Mouse (Mus musculus): Measurements from ENCODE around the gene Zfp867. TPM values are rescaled to one million over a fixed set of nuclear protein-coding genes. Genes with fewer than 3 reads are reported as not detected.

Zfp867 gene
- polyA plus RNA-seq, 1 experiment from 2014 or later, result 7.3 TPM

DNA sequence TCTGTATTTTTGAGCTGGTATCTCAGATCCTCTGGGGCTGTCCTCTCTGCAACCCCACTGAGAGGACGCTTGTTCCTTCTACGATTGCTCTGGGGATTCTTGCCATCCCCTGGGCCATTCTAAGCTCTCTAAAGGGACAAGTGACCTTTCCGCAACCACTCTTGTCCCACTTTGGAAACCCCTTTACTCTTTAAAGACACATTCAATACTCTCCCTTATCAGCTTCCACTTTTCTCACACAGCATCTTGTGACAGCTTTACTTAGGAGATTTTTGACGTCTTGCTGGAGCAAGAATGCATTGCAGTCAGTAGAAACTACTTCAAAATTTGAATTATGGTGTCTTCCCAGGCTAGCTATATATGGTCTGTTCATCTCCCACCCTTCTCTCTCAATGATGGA lies 21.2 kb downstream of the Zfp867 start, which contains the start of gene Snap47:
Snap47 (minus strand) TSS at position 101 of the 400 bp plus-strand sequence.
- WGBS, result 73% methylated on average over 4 of the region's 4 CpGs
- Histone ChIP-seq H3K4me3 (ENCODE audit: low read depth, low read length) (peak within 1 kb of the TSS; percentile 60), H3K4me1 (ENCODE audit: insufficient read depth, low read depth, low read length) (peaks cover 8% of the 10 kb centered on the region; the same call in 1 of the 2 replicates), H3K36me3 (ENCODE audit: insufficient read depth, low read length) (peaks cover 11% of the 10 kb centered on the region; the same call in 1 of the 2 replicates), H3K4me2 (replicated peaks; ENCODE audit: low read depth, low read length) (peak within 1 kb of the TSS; percentile 96), H3K27ac (ENCODE audit: low read length) (peak within 1 kb of the TSS; percentile 85), H3K27me3 (replicated peaks; ENCODE audit: insufficient read depth, low read length) (no peaks in the 10 kb centered on the region), H3K9me3 (ENCODE audit: low read length) (no peaks in the 10 kb centered on the region), H3K9ac (replicated peaks; ENCODE audit: low read depth) (peak within 1 kb of the TSS; percentile 72)
- DNase-seq (ENCODE audit: low spot score) (no peak), ATAC-seq (no peak)
- no peak for TF ChIP-seq EP300 (IDR thresholded peaks at IDR 0.05)
- no peak for TF ChIP-seq CTCF (IDR thresholded peaks at IDR 0.05)

DNA sequence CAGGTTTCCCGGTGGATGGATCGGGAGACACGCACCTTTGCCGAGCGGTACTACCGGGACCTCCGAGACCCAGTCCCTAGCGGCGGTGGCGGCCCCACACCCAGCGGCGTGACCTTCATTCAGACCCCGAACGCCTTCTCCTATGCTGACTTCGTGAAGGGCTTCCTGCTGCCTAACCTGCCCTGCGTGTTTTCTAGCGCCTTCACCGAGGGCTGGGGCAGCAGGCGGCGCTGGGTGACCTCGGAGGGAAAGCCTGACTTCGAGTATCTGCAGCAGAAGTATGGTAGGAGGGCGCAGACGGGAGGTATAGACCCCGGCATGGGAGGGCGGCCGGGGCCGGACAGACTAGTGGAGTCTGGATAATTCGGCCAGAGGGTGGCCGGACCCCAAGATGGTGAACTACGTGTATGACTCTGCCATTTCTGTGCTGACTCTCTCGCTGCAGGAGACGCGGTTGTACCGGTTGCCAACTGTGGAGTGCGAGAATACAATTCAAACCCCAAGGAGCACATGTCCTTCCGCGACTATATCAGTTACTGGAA lies 22.0 kb downstream of the Zfp867 start:
- peak; percentile 78 for ATAC-seq
- no peaks in the 10 kb centered on the region for H3K27me3 ChIP-seq (replicated peaks; ENCODE audit: insufficient read depth, low read length)
- WGBS, result 3% methylated on average over 38 of the region's 38 CpGs
- no peaks in the 10 kb centered on the region for H3K9me3 ChIP-seq (ENCODE audit: low read length)
- peak overlapping the region; percentile 72 for H3K9ac ChIP-seq (replicated peaks; ENCODE audit: low read depth)
- DNase-seq (ENCODE audit: low spot score), result peak; percentile 35
- H3K27ac ChIP-seq (ENCODE audit: low read length), result peak overlapping the region; percentile 85
- H3K4me3 ChIP-seq (ENCODE audit: low read depth, low read length), result peak overlapping the region; percentile 60
- TF ChIP-seq CTCF (IDR thresholded peaks at IDR 0.05), result peak; percentile 52
- TF ChIP-seq EP300 (IDR thresholded peaks at IDR 0.05), result no peak
- H3K4me2 ChIP-seq (replicated peaks; ENCODE audit: low read depth, low read length), result peak overlapping the region; percentile 96
- H3K4me1 ChIP-seq (ENCODE audit: insufficient read depth, low read depth, low read length), result peaks cover 8% of the 10 kb centered on the region; the same call in 1 of the 2 replicates
- H3K36me3 ChIP-seq (ENCODE audit: insufficient read depth, low read length), result peaks cover 6% of the 10 kb centered on the region; the same call in 1 of the 2 replicates

DNA sequence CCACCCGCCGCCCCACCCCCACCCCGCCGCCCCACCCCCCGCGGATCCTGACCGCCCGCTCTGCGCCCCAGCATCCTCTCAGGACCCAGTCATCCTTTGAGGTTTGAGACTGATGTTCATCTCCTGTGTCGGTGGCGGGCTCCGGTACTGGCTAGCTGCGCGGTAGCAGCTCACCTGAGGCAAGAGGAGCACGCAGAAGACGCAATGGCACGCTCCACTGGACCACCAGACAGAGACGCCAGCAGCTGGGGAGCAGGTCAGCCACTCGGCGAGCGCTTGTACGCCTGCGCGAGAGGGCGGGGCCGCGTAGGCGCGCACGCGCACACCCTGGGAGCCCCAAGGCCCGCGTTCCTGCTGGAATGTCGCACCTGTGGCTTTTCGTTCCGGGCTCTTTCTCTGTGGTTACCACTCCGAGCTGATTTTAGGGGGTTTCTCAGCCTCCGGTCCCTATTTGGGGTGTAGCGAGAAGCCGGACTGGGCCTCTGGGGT lies 22.5 kb downstream of the Zfp867 start, which contains the start of gene Jmjd4:
Jmjd4 (plus strand) TSS at position 305 of the 489 bp plus-strand sequence.
- Histone ChIP-seq H3K9me3 (ENCODE audit: low read length) (no peaks in the 10 kb centered on the region), H3K4me1 (ENCODE audit: insufficient read depth, low read depth, low read length) (peaks cover 8% of the 10 kb centered on the region; the same call in 1 of the 2 replicates), H3K4me3 (ENCODE audit: low read depth, low read length) (peak within 1 kb of the TSS; percentile 60), H3K9ac (replicated peaks; ENCODE audit: low read depth) (peak within 1 kb of the TSS; percentile 72), H3K27me3 (replicated peaks; ENCODE audit: insufficient read depth, low read length) (no peaks in the 10 kb centered on the region), H3K36me3 (ENCODE audit: insufficient read depth, low read length) (peaks cover 1% of the 10 kb centered on the region; the same call in 1 of the 2 replicates), H3K4me2 (replicated peaks; ENCODE audit: low read depth, low read length) (peak within 1 kb of the TSS; percentile 96), H3K27ac (ENCODE audit: low read length) (peak within 1 kb of the TSS; percentile 85)
- ATAC-seq (peak; percentile 97), DNase-seq (ENCODE audit: low spot score) (peak; percentile 91)
- no peak for TF ChIP-seq EP300 (IDR thresholded peaks at IDR 0.05)
- TF ChIP-seq CTCF (IDR thresholded peaks at IDR 0.05), result no peak
- WGBS, result 1% methylated on average over 26 of the region's 40 CpGs

DNA sequence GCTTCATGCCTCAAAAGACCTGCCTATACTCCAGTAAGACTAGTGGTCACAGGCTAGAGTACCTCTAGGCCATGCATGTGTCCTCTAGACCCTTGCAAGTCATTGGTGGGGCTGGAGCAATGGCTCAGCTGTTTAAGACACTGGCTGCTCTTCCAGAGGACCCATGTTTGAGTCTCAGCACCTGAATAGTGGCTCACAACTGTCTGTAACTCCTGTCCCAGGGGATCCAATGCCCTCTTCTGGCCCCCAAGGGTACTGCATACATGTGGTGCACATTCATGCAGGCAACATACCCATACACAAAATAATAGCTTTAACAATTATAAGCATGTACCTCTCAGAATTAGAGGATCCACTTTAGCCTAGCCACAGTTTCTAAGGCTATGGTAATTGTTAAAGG lies 29.2 kb downstream of the Zfp867 start:
- H3K4me1 ChIP-seq (ENCODE audit: insufficient read depth, low read depth, low read length), result no peaks in the 10 kb centered on the region
- H3K4me3 ChIP-seq (ENCODE audit: low read depth, low read length), result no peak overlapping the region
- TF ChIP-seq EP300 (IDR thresholded peaks at IDR 0.05) (no peak), CTCF (IDR thresholded peaks at IDR 0.05) (0 out of 2 replicates have a peak, but pooled peaks have one; percentile 30)
- DNase-seq (ENCODE audit: low spot score) (no peak), ATAC-seq (no peak)
- H3K9ac ChIP-seq (replicated peaks; ENCODE audit: low read depth), result no peak overlapping the region
- H3K4me2 ChIP-seq (replicated peaks; ENCODE audit: low read depth, low read length), result no peak overlapping the region
- H3K27me3 ChIP-seq (replicated peaks; ENCODE audit: insufficient read depth, low read length), result no peaks in the 10 kb centered on the region
- H3K36me3 ChIP-seq (ENCODE audit: insufficient read depth, low read length), result no peaks in the 10 kb centered on the region
- H3K27ac ChIP-seq (ENCODE audit: low read length), result no peak overlapping the region
- H3K9me3 ChIP-seq (ENCODE audit: low read length), result no peaks in the 10 kb centered on the region

DNA sequence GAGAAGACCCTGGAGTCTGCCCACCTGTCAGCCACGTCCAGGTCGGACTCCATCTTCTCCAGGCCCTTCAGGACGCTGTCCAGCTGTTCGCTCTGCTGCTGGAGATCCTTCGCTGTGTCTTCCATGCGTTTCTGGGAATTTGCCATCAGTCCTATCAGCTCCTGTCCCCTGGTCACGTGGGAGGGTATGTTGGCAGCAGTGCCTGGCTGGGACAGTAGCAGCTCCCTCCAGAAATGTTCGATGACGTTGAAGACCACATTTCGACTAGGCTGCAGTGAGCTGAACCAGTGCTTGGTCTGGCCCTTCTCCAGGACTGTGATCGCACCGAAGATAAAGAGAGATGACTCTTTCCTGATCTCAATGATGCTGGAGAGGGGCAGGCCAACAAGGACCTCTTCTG lies 34.3 kb downstream of the Zfp867 start:
- Histone ChIP-seq H3K4me2 (replicated peaks; ENCODE audit: low read depth, low read length) (no peak overlapping the region), H3K4me1 (ENCODE audit: insufficient read depth, low read depth, low read length) (0 out of 2 replicates have a peak, but pooled peaks cover 3% of the 10 kb centered on the region), H3K9ac (replicated peaks; ENCODE audit: low read depth) (no peak overlapping the region), H3K27ac (ENCODE audit: low read length) (no peak overlapping the region), H3K36me3 (ENCODE audit: insufficient read depth, low read length) (no peaks in the 10 kb centered on the region), H3K27me3 (replicated peaks; ENCODE audit: insufficient read depth, low read length) (no peaks in the 10 kb centered on the region), H3K4me3 (ENCODE audit: low read depth, low read length) (no peak overlapping the region), H3K9me3 (ENCODE audit: low read length) (no peaks in the 10 kb centered on the region)
- no peak for TF ChIP-seq EP300 (IDR thresholded peaks at IDR 0.05)
- TF ChIP-seq CTCF (IDR thresholded peaks at IDR 0.05), result no peak
- DNase-seq (ENCODE audit: low spot score) (no peak), ATAC-seq (no peak)
- 89% methylated on average over 12 of the region's 12 CpGs for WGBS

DNA sequence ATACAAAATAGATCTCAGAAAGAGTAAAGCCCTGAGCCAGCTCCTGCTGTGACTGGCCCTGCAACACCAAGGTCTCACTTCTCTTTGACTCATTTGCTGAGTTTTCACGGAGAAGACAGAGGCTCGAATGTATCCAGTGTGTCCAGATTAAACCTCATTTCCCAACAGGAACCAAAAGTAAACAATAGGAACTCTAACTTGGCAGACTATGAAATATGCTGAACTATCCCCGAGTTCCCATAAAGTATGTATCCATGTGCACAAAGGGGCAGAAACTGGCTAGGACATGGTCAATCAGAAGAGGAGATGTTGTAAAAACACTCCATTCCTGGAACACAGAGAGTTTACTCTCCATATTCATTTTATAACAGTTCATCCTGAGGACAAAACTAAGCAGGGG lies 40.0 kb downstream of the Zfp867 start:
- no peaks in the 10 kb centered on the region for H3K27me3 ChIP-seq (replicated peaks; ENCODE audit: insufficient read depth, low read length)
- H3K9ac ChIP-seq (replicated peaks; ENCODE audit: low read depth), result no peak overlapping the region
- ATAC-seq (peak; percentile 88), DNase-seq (ENCODE audit: low spot score) (peak; percentile 90)
- no peak overlapping the region for H3K4me2 ChIP-seq (replicated peaks; ENCODE audit: low read depth, low read length)
- H3K9me3 ChIP-seq (ENCODE audit: low read length), result no peaks in the 10 kb centered on the region
- peak overlapping the region; percentile 80 for H3K27ac ChIP-seq (ENCODE audit: low read length)
- H3K4me3 ChIP-seq (ENCODE audit: low read depth, low read length), result no peak overlapping the region
- 11% methylated on average over 3 of the region's 3 CpGs for WGBS
- TF ChIP-seq EP300 (IDR thresholded peaks at IDR 0.05) (peak; percentile 67), CTCF (IDR thresholded peaks at IDR 0.05) (no peak)
- H3K36me3 ChIP-seq (ENCODE audit: insufficient read depth, low read length), result no peaks in the 10 kb centered on the region
- 0 out of 2 replicates have a peak, but pooled peaks cover 8% of the 10 kb centered on the region for H3K4me1 ChIP-seq (ENCODE audit: insufficient read depth, low read depth, low read length)

All from lung, postnatal 0 days (tissue).